Mouse (Mus musculus): ENCODE results near the gene 4931406C07Rik.
A peak's percentile ranks its signal among the peaks of the same experiment; 100 is the strongest.

4931406C07Rik gene

GRCm38 (mm10) chr9:15287846-15288245, 18.4 kb downstream of the 4931406C07Rik start:
- DNase-seq = no peak

- DNase-seq = peak; percentile 41
Measured at GRCm38 (mm10) chr9:15285443-15285842, 20.8 kb downstream of the 4931406C07Rik start.

GRCm38 (mm10) chr9:15280491-15280879, 25.8 kb downstream of the 4931406C07Rik start:
- no peak for DNase-seq

GRCm38 (mm10) chr9:15279649-15280490, 26.4 kb downstream of the 4931406C07Rik start, which contains the start of gene Med17:
Gene Med17, minus strand, starts transcription at chr9:15279931.
- DNase-seq = peak; percentile 91

GRCm38 (mm10) chr9:15279139-15279648, 27.1 kb downstream of the 4931406C07Rik start:
- DNase-seq = no peak

- DNase-seq = no peak
Measured at GRCm38 (mm10) chr9:15278343-15278742, 27.9 kb downstream of the 4931406C07Rik start.

- no peak for DNase-seq
Measured at GRCm38 (mm10) chr9:15276855-15277254, 29.4 kb downstream of the 4931406C07Rik start.

- no peak for DNase-seq
Measured at GRCm38 (mm10) chr9:15273981-15274380, 32.3 kb downstream of the 4931406C07Rik start.

- DNase-seq = no peak
Measured at GRCm38 (mm10) chr9:15263487-15263886, 42.8 kb downstream of the 4931406C07Rik start.

- DNase-seq = no peak
Measured at GRCm38 (mm10) chr9:15261980-15262379, 44.3 kb downstream of the 4931406C07Rik start.

- DNase-seq = no peak
Measured at GRCm38 (mm10) chr9:15256214-15256613, 50.0 kb downstream of the 4931406C07Rik start.

GRCm38 (mm10) chr9:15254501-15254900, 51.7 kb downstream of the 4931406C07Rik start:
- DNase-seq = no peak

GRCm38 (mm10) chr9:15252196-15252595, 54.1 kb downstream of the 4931406C07Rik start:
- DNase-seq = no peak

- DNase-seq = peak; percentile 25
Measured at GRCm38 (mm10) chr9:15250376-15250775, 55.9 kb downstream of the 4931406C07Rik start.

- no peak for DNase-seq
Measured at GRCm38 (mm10) chr9:15245319-15246075, 60.8 kb downstream of the 4931406C07Rik start.

GRCm38 (mm10) chr9:15242130-15242529, 64.1 kb downstream of the 4931406C07Rik start:
- no peak for DNase-seq

- DNase-seq = peak; percentile 73
Measured at GRCm38 (mm10) chr9:15241596-15241939, 64.7 kb downstream of the 4931406C07Rik start.

- DNase-seq = no peak
Measured at GRCm38 (mm10) chr9:15240863-15241595, 65.2 kb downstream of the 4931406C07Rik start.

GRCm38 (mm10) chr9:15240006-15240405, 66.2 kb downstream of the 4931406C07Rik start:
- DNase-seq = no peak

- DNase-seq = peak; percentile 13
Measured at GRCm38 (mm10) chr9:15239042-15239925, 67.0 kb downstream of the 4931406C07Rik start, which contains the start of gene Vstm5. Gene Vstm5, plus strand, starts transcription at chr9:15239045.

GRCm38 (mm10) chr9:15238297-15238990, 67.8 kb downstream of the 4931406C07Rik start:
- no peak for DNase-seq

All from thymus, postnatal 4 days (tissue).